Mouse (Mus musculus): ENCODE measurements around the gene Xrcc3. TPM values are rescaled to one million over a fixed set of nuclear protein-coding genes. Genes with fewer than 3 reads are reported as not detected.

The Xrcc3 gene
- total and polyA plus RNA-seq, 3 experiments = 11.8 to 16.3 (median 13.3) TPM

GRCm38 (mm10) chr12:111830375-111830774 is 16.7 kb upstream of the Xrcc3 start:
- dilution Hi-C loops (cut with MboI; ENCODE audit: extremely low pct_ligation_motif_present, extremely low pct_unique_long_range_greater_than_20kb, low sequenced_read_pairs) = no loop called here
- no peak for DNase-seq (ENCODE audit: extremely low read depth)
- Histone ChIP-seq H3K27me3 (replicated peaks) (no peaks in the 10 kb centered on the region), H3K79me2 (replicated peaks; ENCODE audit: control insufficient read depth, extremely low read depth, insufficient read depth, poor library complexity, severe bottlenecking) (no peaks in the 10 kb centered on the region), H3K36me3 (replicated peaks in 1 of 2; ENCODE audit: control insufficient read depth in 1 of 2, insufficient read depth in 1 of 2, low read length in 1 of 2) (peaks cover 25 to 83% of the 10 kb centered on the region in 2 experiments), H3K9ac (ENCODE audit: insufficient read depth, low read depth) (no peak overlapping the region), H3K4me3 (replicated peaks in 1 of 3; ENCODE audit: low read depth in 2 of 3, low read length in 2 of 3, poor library complexity in 1 of 3) (no peak overlapping the region), H3K4me2 (ENCODE audit: insufficient read depth, low read depth, poor library complexity, severe bottlenecking) (no peak overlapping the region), H3K4me1 (ENCODE audit: control insufficient read depth in 1 of 2, insufficient read depth in 2 of 2) (peaks cover 4 to 33% of the 10 kb centered on the region in 2 experiments), H3K9me3 (replicated peaks; ENCODE audit: low read length) (no peaks in the 10 kb centered on the region), H3K27ac (ENCODE audit: insufficient read depth, low read depth) (no peak overlapping the region)
- TF ChIP-seq BHLHE40 (IDR thresholded peaks at IDR 0.05; ENCODE audit: low read depth, low read length) = no peak
- TF ChIP-seq ZC3H11A (IDR thresholded peaks at IDR 0.05; ENCODE audit: low read depth, low read length) = no peak
- TF ChIP-seq CHD2 (IDR thresholded peaks at IDR 0.05; ENCODE audit: low read length) = no peak
- no peak for TF ChIP-seq CHD1 (IDR thresholded peaks at IDR 0.05; ENCODE audit: low read depth, low read length)
- no peak for TF ChIP-seq NELFE (IDR thresholded peaks at IDR 0.05; ENCODE audit: low read depth, low read length)
- TF ChIP-seq TCF12 (IDR thresholded peaks at IDR 0.05; ENCODE audit: low read depth, low read length) = no peak
- no peak for TF ChIP-seq GABPA (IDR thresholded peaks at IDR 0.05; ENCODE audit: insufficient replicate concordance, low read depth, low read length)
- TF ChIP-seq CTCF (conservative IDR thresholded peaks at IDR 0.05 in 1 of 2, IDR thresholded peaks at IDR 0.05 in 1 of 2; ENCODE audit: low read depth in 2 of 2, low read length in 2 of 2) = no peak
- in situ Hi-C loops (cut with MboI; ENCODE audit: low pct_ligation_motif_present, low pct_unique_long_range_greater_than_20kb, low sequenced_read_pairs) = no loop called here

GRCm38 (mm10) chr12:111829954-111830353 is 16.3 kb upstream of the Xrcc3 start:
- Histone ChIP-seq H3K9me3 (replicated peaks; ENCODE audit: low read length) (no peaks in the 10 kb centered on the region), H3K27me3 (replicated peaks) (no peaks in the 10 kb centered on the region), H3K4me1 (ENCODE audit: control insufficient read depth in 1 of 2, insufficient read depth in 2 of 2) (peaks cover 2 to 28% of the 10 kb centered on the region in 2 experiments; a peak in 3 of 4 replicates), H3K27ac (ENCODE audit: insufficient read depth, low read depth) (no peak overlapping the region), H3K4me2 (ENCODE audit: insufficient read depth, low read depth, poor library complexity, severe bottlenecking) (no peak overlapping the region), H3K4me3 (replicated peaks in 1 of 3; ENCODE audit: low read depth in 2 of 3, low read length in 2 of 3, poor library complexity in 1 of 3) (no peak overlapping the region), H3K79me2 (replicated peaks; ENCODE audit: control insufficient read depth, extremely low read depth, insufficient read depth, poor library complexity, severe bottlenecking) (no peaks in the 10 kb centered on the region), H3K36me3 (replicated peaks in 1 of 2; ENCODE audit: control insufficient read depth in 1 of 2, insufficient read depth in 1 of 2, low read length in 1 of 2) (peaks cover 28 to 87% of the 10 kb centered on the region in 2 experiments), H3K9ac (ENCODE audit: insufficient read depth, low read depth) (no peak overlapping the region)
- TF ChIP-seq ZNF384 (IDR thresholded peaks at IDR 0.05; ENCODE audit: low read depth, low read length) (no peak), MXI1 (IDR thresholded peaks at IDR 0.05; ENCODE audit: low read depth, low read length) (no peak), MAFK (IDR thresholded peaks at IDR 0.05; ENCODE audit: insufficient replicate concordance, low read length) (no peak), ETS1 (conservative IDR thresholded peaks at IDR 0.05; ENCODE audit: low read depth, low read length) (no peak), ELF1 (IDR thresholded peaks at IDR 0.05; ENCODE audit: low read depth, low read length) (no peak), RCOR1 (conservative IDR thresholded peaks at IDR 0.05; ENCODE audit: low read depth, low read length) (no peak), SIN3A (IDR thresholded peaks at IDR 0.05; ENCODE audit: low read length) (no peak), POLR2AphosphoS2 (IDR thresholded peaks at IDR 0.05; ENCODE audit: low read depth, low read length) (no peak)
- in situ Hi-C loops (cut with MboI; ENCODE audit: low pct_ligation_motif_present, low pct_unique_long_range_greater_than_20kb, low sequenced_read_pairs) (no loop called here), dilution Hi-C loops (cut with MboI; ENCODE audit: extremely low pct_ligation_motif_present, extremely low pct_unique_long_range_greater_than_20kb, low sequenced_read_pairs) (no loop called here)
- DNase-seq (ENCODE audit: extremely low read depth) = no peak

All from CH12.LX (cell line).